Mouse (Mus musculus) limb, embryonic 13.5 days (tissue): Measurements from ENCODE around the gene Creb5. TPM values are rescaled to one million over a fixed set of nuclear protein-coding genes. Genes with fewer than 3 reads are reported as not detected.

ENCODE experiments used
- ATAC-seq: fragments of 200-750 bp; cut with Nextera tagmentation; 2 replicates; pipeline ENCODE4 v1.8.0; 2017; ENCODE audit warnings: low read depth, moderate number of reproducible peaks, moderate TSS enrichment; ENCODE audit not compliant: low FRiP score
- H3K27ac ChIP-seq: fragments of 300-500 bp; sonication (generic); 2 replicates; pipeline ENCODE4 v1.5.1; 2015; ENCODE audit warnings: inconsistent platforms, mild to moderate bottlenecking, moderate library complexity
- H3K27me3 ChIP-seq: fragments of 300-500 bp; sonication (generic); 2 replicates; pipeline ENCODE4 v1.6.1; 2015; ENCODE audit warnings: mild to moderate bottlenecking, inconsistent platforms
- H3K36me3 ChIP-seq: fragments of 300-500 bp; sonication (generic); 2 replicates; pipeline ENCODE4 v1.6.1; 2015; ENCODE audit warnings: inconsistent platforms, mild to moderate bottlenecking, moderate library complexity
- H3K4me1 ChIP-seq: fragments of 300-500 bp; sonication (generic); 2 replicates; pipeline ENCODE4 v1.6.1; 2015; ENCODE audit warnings: inconsistent platforms
- H3K4me2 ChIP-seq: fragments of 300-500 bp; sonication (generic); replicated peaks from 2 replicates; pipeline ENCODE4 v1.6.1; 2015; ENCODE audit warnings: inconsistent platforms, mild to moderate bottlenecking, moderate library complexity
- H3K4me3 ChIP-seq: fragments of 300-500 bp; sonication (generic); 2 replicates; pipeline ENCODE4 v1.5.1; 2015; ENCODE audit warnings: moderate library complexity, mild to moderate bottlenecking, inconsistent platforms
- H3K9ac ChIP-seq: fragments of 300-500 bp; sonication (generic); 2 replicates; pipeline ENCODE4 v1.6.1; 2015; ENCODE audit warnings: mild to moderate bottlenecking, inconsistent platforms
- H3K9me3 ChIP-seq: fragments of 300-500 bp; sonication (generic); 2 replicates; pipeline ENCODE4 v1.6.1; 2016; ENCODE audit warnings: inconsistent platforms
- WGBS: fragments of 180-500 bp; shearing (Covaris S2); methylation state at CpG from one replicate; pipeline ENCODE4 v1.1.7; 2015; 5-methylcytosine and 5-hydroxymethylcytosine counted together
- polyA plus RNA-seq: library from polyadenylated mRNA; unstranded; fragments of >200 nt; fragmentation: Nextera tagmentation; extraction: Ambion mirVana; gene quantifications from 2 replicates; pipeline ENCODE4 v1.2.1, GENCODE M21; 2015

Gene Creb5
- polyA plus RNA-seq, 1 experiment from 2014 or later = 75.4 TPM

- WGBS = 76% methylated on average over 1 of the region's 1 CpGs
- no peak for ATAC-seq
- Histone ChIP-seq H3K9ac (no peak overlapping the region), H3K4me2 (no peak overlapping the region), H3K9me3 (0 out of 2 replicates have a peak, but pooled peaks cover 8% of the 10 kb centered on the region), H3K27ac (no peak overlapping the region), H3K27me3 (no peaks in the 10 kb centered on the region), H3K4me3 (no peak overlapping the region), H3K4me1 (peaks cover 51% of the 10 kb centered on the region), H3K36me3 (0 out of 2 replicates have a peak, but pooled peaks cover 6% of the 10 kb centered on the region)
These were observed 214.2 kb downstream of the Creb5 start for GRCm38 (mm10) chr6:53501236-53501635.

GRCm38 (mm10) chr6:53506947-53507564 lies 220.0 kb downstream of the Creb5 start:
- Histone ChIP-seq H3K9me3 (0 out of 2 replicates have a peak, but pooled peaks cover 8% of the 10 kb centered on the region), H3K36me3 (peaks cover 6% of the 10 kb centered on the region; the same call in 1 of the 2 replicates), H3K4me3 (no peak overlapping the region), H3K4me2 (no peak overlapping the region), H3K27me3 (no peaks in the 10 kb centered on the region), H3K9ac (no peak overlapping the region), H3K27ac (no peak overlapping the region), H3K4me1 (0 out of 2 replicates have a peak, but pooled peaks cover 3% of the 10 kb centered on the region)
- no peak for ATAC-seq
- 83% methylated on average over 3 of the region's 3 CpGs for WGBS

- H3K9me3 ChIP-seq = no peaks in the 10 kb centered on the region
- WGBS = 85% methylated on average over 3 of the region's 3 CpGs
- no peak overlapping the region for H3K4me2 ChIP-seq
- H3K27me3 ChIP-seq = no peaks in the 10 kb centered on the region
- no peak overlapping the region for H3K9ac ChIP-seq
- H3K36me3 ChIP-seq = no peaks in the 10 kb centered on the region; the same call in 1 of the 2 replicates
- no peaks in the 10 kb centered on the region for H3K4me1 ChIP-seq
- H3K27ac ChIP-seq = no peak overlapping the region
- H3K4me3 ChIP-seq = no peak overlapping the region
- ATAC-seq = no peak
These were observed 221.9 kb downstream of the Creb5 start for GRCm38 (mm10) chr6:53508847-53509494.

GRCm38 (mm10) chr6:53510005-53510404 lies 222.9 kb downstream of the Creb5 start:
- Histone ChIP-seq H3K27me3 (no peaks in the 10 kb centered on the region), H3K27ac (no peak overlapping the region), H3K9me3 (no peaks in the 10 kb centered on the region), H3K36me3 (no peaks in the 10 kb centered on the region; the same call in 1 of the 2 replicates), H3K4me3 (no peak overlapping the region), H3K4me2 (no peak overlapping the region), H3K4me1 (no peaks in the 10 kb centered on the region), H3K9ac (no peak overlapping the region)
- WGBS = 61% methylated on average over 7 of the region's 7 CpGs
- ATAC-seq = no peak

- no peak for ATAC-seq
- no peaks in the 10 kb centered on the region for H3K4me1 ChIP-seq
- no peak overlapping the region for H3K4me2 ChIP-seq
- H3K27me3 ChIP-seq = no peaks in the 10 kb centered on the region
- no peak overlapping the region for H3K4me3 ChIP-seq
- H3K36me3 ChIP-seq = no peaks in the 10 kb centered on the region; the same call in 1 of the 2 replicates
- no peak overlapping the region for H3K27ac ChIP-seq
- 75% methylated on average over 8 of the region's 8 CpGs for WGBS
- no peak overlapping the region for H3K9ac ChIP-seq
- H3K9me3 ChIP-seq = no peaks in the 10 kb centered on the region
These were observed 225.2 kb downstream of the Creb5 start for GRCm38 (mm10) chr6:53512226-53512625.

GRCm38 (mm10) chr6:53513380-53513779 lies 226.3 kb downstream of the Creb5 start:
- Histone ChIP-seq H3K4me3 (no peak overlapping the region), H3K4me1 (no peaks in the 10 kb centered on the region), H3K27ac (no peak overlapping the region), H3K4me2 (no peak overlapping the region), H3K9ac (no peak overlapping the region), H3K27me3 (no peaks in the 10 kb centered on the region), H3K36me3 (no peaks in the 10 kb centered on the region; the same call in 1 of the 2 replicates), H3K9me3 (no peaks in the 10 kb centered on the region)
- ATAC-seq = no peak
- 90% methylated on average over 2 of the region's 2 CpGs for WGBS

- Histone ChIP-seq H3K4me3 (no peak overlapping the region), H3K4me1 (no peaks in the 10 kb centered on the region), H3K36me3 (no peaks in the 10 kb centered on the region; the same call in 1 of the 2 replicates), H3K9me3 (no peaks in the 10 kb centered on the region), H3K27me3 (no peaks in the 10 kb centered on the region), H3K9ac (no peak overlapping the region), H3K27ac (no peak overlapping the region), H3K4me2 (no peak overlapping the region)
- ATAC-seq = no peak
- 47% methylated on average over 1 of the region's 1 CpGs for WGBS
These were observed 227.8 kb downstream of the Creb5 start for GRCm38 (mm10) chr6:53514862-53515261.

GRCm38 (mm10) chr6:53515611-53516010 lies 228.5 kb downstream of the Creb5 start:
- H3K36me3 ChIP-seq = peaks cover 5% of the 10 kb centered on the region; the same call in 1 of the 2 replicates
- H3K4me1 ChIP-seq = no peaks in the 10 kb centered on the region
- no peak overlapping the region for H3K27ac ChIP-seq
- H3K4me2 ChIP-seq = no peak overlapping the region
- no peaks in the 10 kb centered on the region for H3K27me3 ChIP-seq
- no peak overlapping the region for H3K9ac ChIP-seq
- WGBS = 78% methylated on average over 4 of the region's 4 CpGs
- no peak overlapping the region for H3K4me3 ChIP-seq
- no peaks in the 10 kb centered on the region for H3K9me3 ChIP-seq
- no peak for ATAC-seq

GRCm38 (mm10) chr6:53517371-53517945 lies 230.4 kb downstream of the Creb5 start:
- Histone ChIP-seq H3K4me2 (no peak overlapping the region), H3K9me3 (no peaks in the 10 kb centered on the region), H3K4me3 (no peak overlapping the region), H3K9ac (no peak overlapping the region), H3K36me3 (peaks cover 9% of the 10 kb centered on the region; the same call in 1 of the 2 replicates), H3K27me3 (no peaks in the 10 kb centered on the region), H3K27ac (no peak overlapping the region), H3K4me1 (no peaks in the 10 kb centered on the region)
- WGBS = 66% methylated on average over 5 of the region's 5 CpGs
- ATAC-seq = no peak

GRCm38 (mm10) chr6:53523743-53524497 lies 236.8 kb downstream of the Creb5 start:
- H3K4me2 ChIP-seq = no peak overlapping the region
- peaks cover 9% of the 10 kb centered on the region; the same call in 1 of the 2 replicates for H3K36me3 ChIP-seq
- 93% methylated on average over 13 of the region's 13 CpGs for WGBS
- no peaks in the 10 kb centered on the region for H3K27me3 ChIP-seq
- H3K9ac ChIP-seq = no peak overlapping the region
- no peak for ATAC-seq
- peaks cover 19% of the 10 kb centered on the region for H3K4me1 ChIP-seq
- no peak overlapping the region for H3K4me3 ChIP-seq
- no peak overlapping the region for H3K27ac ChIP-seq
- no peaks in the 10 kb centered on the region for H3K9me3 ChIP-seq

GRCm38 (mm10) chr6:53526460-53526859 lies 239.4 kb downstream of the Creb5 start:
- Histone ChIP-seq H3K27me3 (no peaks in the 10 kb centered on the region), H3K4me2 (no peak overlapping the region), H3K4me3 (no peak overlapping the region), H3K4me1 (peaks cover 43% of the 10 kb centered on the region), H3K9me3 (no peaks in the 10 kb centered on the region), H3K27ac (no peak overlapping the region), H3K9ac (no peak overlapping the region), H3K36me3 (0 out of 2 replicates have a peak, but pooled peaks cover 2% of the 10 kb centered on the region)
- no peak for ATAC-seq
- WGBS = 95% methylated on average over 1 of the region's 1 CpGs

GRCm38 (mm10) chr6:53530742-53531141 lies 243.7 kb downstream of the Creb5 start:
- H3K27me3 ChIP-seq = no peaks in the 10 kb centered on the region
- 34% methylated on average over 8 of the region's 8 CpGs for WGBS
- no peak overlapping the region for H3K4me3 ChIP-seq
- no peaks in the 10 kb centered on the region for H3K36me3 ChIP-seq
- ATAC-seq = peak; percentile 87
- H3K4me2 ChIP-seq = peak overlapping the region; percentile 30
- H3K27ac ChIP-seq = peak overlapping the region; percentile 93
- H3K4me1 ChIP-seq = peaks cover 48% of the 10 kb centered on the region
- no peaks in the 10 kb centered on the region for H3K9me3 ChIP-seq
- no peak overlapping the region for H3K9ac ChIP-seq
